Mouse (Mus musculus): ENCODE results near the gene Trim63.
"Not testable (repeated sequence)": the region's sequence is repeated elsewhere in the genome, so short reads cannot be mapped to it uniquely, and the experiment has no call there.

Trim63 gene

DNA sequence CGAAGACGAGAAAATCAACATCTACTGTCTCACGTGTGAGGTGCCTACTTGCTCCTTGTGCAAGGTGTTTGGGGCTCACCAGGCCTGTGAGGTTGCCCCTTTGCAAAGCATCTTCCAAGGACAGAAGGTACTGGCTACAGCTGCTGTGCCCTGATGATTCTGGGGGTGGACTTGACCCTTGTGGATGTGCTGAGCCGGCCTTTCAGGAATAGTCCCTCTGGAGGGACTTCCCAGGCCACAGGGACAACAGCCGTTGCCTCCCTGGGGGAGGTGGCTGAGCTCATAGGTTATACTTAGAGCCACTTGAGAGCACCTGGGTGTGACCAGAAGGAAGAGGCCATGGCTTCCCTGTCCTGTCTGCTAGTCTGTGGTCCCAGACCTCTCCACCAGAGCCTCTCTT, 4.8 kb downstream of the Trim63 start:
- in situ Hi-C loops (cut with MboI; ENCODE audit: low pct_unique_long_range_greater_than_20kb in 1 of 2, low sequenced_read_pairs in 2 of 2, unreplicated experiment in 1 of 2), result loop anchor here (5.0 to 10.0 kb wide), 2 partner anchors 38 to 75 kb away; partner anchors contain the start of gene Pafah2 (in 1 of the 2)

DNA sequence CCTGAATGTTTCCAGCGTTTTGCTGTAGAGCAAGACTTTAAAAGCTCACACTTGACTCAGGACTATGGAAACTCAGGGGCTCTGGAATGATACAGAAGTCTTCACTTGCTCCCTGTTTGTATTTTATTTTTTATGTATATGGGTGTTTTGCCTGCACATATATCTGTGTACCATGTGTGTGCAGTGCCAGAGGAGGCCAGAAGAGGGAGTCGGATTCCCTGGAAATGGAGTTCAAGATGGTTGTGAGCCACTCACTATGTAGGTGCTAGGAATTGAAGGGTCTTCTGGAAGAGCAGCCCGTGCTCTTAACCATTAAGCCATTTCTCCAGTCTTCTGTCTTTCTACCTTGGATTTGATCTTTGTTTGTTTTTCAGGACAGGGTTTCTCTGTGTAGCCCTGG, 6.6 kb downstream of the Trim63 start:
- in situ Hi-C loops (cut with MboI; ENCODE audit: low pct_unique_long_range_greater_than_20kb in 1 of 2, low sequenced_read_pairs in 2 of 2, unreplicated experiment in 1 of 2), result loop anchor here in 1 of 2 experiments (5.0 kb wide), 1 partner anchor 36 kb away; no protein-coding TSS in a partner anchor

DNA sequence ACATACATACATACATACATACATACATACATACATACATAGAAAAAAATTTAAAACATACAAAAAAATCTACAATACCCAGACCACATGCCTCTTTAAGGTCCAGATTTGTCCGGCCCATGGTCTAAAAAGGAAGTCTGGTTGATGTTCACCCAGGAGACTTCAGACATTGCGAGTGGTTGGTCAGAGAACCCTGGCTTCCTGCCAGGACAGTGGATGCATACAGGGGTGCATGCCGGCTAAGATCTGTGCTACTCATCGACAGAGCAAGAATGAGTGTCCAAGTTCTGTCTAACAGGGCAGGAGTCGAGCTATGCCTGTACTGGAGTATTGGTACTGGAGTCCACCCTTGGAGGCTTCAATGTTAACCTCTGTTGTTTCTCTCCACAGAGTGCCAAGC, 9.7 kb downstream of the Trim63 start:
- in situ Hi-C loops (cut with MboI; ENCODE audit: low pct_unique_long_range_greater_than_20kb in 1 of 2, low sequenced_read_pairs in 2 of 2, unreplicated experiment in 1 of 2), result loop anchor here in 1 of 2 experiments (5.0 kb wide), 1 partner anchor 33 kb away; no protein-coding TSS in a partner anchor

DNA sequence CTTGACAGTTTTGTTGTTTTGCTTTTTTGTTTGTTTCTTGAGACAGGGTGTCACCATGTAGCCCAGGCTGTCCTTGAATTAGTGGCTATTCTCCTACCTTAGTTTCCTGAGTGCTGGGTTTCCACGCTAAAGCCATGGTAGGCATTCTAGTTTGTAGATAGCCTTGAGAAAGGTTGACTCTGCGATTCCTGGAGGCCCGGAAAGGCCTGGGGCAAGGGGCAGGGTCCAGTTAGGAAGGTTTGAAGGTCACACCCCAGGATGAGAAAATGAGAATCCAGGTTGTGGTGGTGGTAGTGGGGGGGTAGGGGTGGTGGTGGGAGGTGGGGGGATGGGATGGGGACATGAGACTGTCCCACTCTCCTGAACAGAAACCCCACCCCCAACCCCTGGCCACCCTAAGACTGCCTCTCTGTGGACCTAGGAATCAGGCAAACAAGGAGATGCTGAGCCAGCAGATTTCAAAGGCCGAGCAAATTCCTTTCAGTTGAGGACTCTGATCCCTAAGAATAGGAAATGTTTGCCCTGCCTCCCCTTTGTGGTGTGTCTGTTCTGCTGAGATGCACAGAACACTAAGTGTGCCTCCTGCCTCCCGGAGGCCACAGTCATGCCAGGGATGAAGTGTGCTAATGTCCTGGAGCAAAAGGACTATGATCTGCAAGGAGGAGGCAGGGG, 12.1 kb downstream of the Trim63 start:
- in situ Hi-C loops (cut with MboI; ENCODE audit: low pct_unique_long_range_greater_than_20kb in 1 of 2, low sequenced_read_pairs in 2 of 2, unreplicated experiment in 1 of 2), result no loop called here

DNA sequence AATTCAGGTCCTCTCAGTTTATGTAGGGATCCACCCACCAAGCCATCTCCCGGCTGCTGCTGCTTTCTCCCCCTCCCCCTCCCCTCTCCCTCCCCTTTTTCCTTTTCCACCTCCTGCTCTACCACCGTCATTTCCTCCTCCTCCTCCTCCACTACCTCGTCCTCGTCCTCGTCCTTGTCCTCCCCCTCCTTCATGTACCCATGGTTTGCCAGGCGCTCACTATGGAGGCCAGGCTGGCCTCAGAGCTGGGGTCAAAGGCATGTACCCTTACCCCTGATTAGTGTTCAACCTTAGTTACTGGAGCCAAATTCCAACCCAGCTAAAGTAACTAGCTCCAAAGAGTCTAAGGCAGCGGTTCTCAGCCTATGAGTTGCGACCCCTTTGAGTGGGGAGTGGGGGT, 13.2 kb downstream of the Trim63 start:
- in situ Hi-C loops (cut with MboI; ENCODE audit: low pct_unique_long_range_greater_than_20kb in 1 of 2, low sequenced_read_pairs in 2 of 2, unreplicated experiment in 1 of 2), result no loop called here

DNA sequence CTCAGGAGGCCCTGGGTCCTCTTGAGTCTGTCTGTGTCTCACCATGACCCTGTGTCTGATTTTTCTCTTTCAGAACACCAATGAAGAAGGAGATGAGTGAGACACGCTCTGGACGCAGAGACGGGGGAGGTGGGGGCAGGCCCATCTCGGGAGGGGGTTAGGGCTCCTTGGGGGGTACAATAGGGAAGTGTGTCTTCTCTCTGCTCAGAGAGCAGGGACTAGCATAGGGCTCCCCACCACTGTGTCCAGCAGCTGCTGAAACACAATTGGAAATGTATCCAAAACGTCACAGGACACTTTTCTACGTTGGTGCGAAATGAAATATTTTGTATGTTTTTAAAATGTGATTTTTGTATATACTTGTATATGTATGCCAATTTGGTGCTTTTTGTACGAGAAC, 13.9 kb downstream of the Trim63 start:
- in situ Hi-C loops (cut with MboI; ENCODE audit: low pct_unique_long_range_greater_than_20kb in 1 of 2, low sequenced_read_pairs in 2 of 2, unreplicated experiment in 1 of 2), result no loop called here

DNA sequence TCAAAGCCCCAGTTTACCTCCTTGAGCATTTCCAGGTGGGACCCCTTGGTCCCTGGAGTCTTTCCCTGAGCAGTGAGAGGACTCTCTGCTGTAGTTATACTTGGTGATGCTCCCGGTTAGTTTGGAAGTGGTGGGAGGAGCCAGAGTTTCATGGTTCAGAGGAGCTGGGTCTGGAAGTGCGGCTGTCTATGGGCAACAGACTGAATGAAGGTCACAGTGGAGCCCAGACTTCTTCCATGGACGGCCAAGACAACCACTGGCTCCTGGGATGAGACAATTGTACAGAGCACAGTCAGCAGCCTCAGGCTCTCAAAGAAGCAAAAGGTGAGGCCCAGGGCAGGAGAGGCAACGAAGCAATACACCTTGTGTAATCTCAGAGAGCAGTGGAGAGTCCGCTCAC, 15.4 kb downstream of the Trim63 start:
- in situ Hi-C loops (cut with MboI; ENCODE audit: low pct_unique_long_range_greater_than_20kb in 1 of 2, low sequenced_read_pairs in 2 of 2, unreplicated experiment in 1 of 2), result no loop called here

DNA sequence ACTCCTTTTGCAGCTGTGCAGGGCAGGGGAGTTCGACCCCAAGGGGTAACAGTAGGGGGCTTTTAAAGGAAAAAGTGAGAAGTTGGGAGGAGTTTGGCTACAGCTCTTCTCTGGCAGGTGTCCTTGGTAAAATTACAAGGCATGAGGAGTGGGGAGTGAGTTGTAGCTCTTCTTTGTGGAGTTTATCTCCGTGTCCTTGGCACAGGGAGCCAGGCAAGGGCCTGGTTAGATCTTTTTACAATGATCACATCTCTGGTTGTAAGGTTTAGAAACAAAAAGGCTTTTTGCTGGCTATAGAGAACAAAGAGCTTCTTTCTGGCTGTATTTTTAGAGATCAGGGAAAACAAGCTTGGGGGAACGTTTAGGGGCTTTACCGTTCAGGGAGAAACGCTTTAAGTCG, 26.3 kb downstream of the Trim63 start:
- in situ Hi-C loops (cut with MboI; ENCODE audit: low pct_unique_long_range_greater_than_20kb in 1 of 2, low sequenced_read_pairs in 2 of 2, unreplicated experiment in 1 of 2), result not testable (repeated sequence)

DNA sequence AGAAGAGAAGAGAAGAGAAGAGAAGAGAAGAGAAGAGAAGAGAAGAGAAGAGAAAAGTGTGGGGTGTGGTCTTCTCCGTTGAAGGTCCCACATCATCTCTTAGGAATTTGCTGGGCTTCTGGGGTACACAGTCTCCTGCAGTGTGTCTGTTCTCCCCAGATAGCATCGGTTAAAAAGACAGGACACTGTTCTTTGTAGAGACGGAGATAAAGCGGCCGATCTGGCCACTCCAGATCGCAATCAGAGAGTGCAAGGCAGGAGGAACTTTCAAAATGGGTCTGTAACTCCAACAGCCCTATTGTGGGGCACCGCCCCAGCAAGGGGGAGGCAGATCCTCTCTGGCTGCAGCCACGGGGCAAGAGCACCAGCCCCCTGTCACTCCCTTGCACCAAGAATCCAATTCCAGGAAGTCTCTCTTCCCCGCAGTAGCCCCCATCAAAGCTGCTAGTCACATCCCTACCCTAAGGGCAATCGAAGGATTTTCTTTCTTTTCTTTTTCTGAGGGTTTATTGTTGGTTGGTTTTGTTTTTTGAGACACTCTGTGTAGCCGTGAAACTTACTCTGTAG, 27.4 kb downstream of the Trim63 start:
- in situ Hi-C loops (cut with MboI; ENCODE audit: low pct_unique_long_range_greater_than_20kb in 1 of 2, low sequenced_read_pairs in 2 of 2, unreplicated experiment in 1 of 2), result no loop called here

DNA sequence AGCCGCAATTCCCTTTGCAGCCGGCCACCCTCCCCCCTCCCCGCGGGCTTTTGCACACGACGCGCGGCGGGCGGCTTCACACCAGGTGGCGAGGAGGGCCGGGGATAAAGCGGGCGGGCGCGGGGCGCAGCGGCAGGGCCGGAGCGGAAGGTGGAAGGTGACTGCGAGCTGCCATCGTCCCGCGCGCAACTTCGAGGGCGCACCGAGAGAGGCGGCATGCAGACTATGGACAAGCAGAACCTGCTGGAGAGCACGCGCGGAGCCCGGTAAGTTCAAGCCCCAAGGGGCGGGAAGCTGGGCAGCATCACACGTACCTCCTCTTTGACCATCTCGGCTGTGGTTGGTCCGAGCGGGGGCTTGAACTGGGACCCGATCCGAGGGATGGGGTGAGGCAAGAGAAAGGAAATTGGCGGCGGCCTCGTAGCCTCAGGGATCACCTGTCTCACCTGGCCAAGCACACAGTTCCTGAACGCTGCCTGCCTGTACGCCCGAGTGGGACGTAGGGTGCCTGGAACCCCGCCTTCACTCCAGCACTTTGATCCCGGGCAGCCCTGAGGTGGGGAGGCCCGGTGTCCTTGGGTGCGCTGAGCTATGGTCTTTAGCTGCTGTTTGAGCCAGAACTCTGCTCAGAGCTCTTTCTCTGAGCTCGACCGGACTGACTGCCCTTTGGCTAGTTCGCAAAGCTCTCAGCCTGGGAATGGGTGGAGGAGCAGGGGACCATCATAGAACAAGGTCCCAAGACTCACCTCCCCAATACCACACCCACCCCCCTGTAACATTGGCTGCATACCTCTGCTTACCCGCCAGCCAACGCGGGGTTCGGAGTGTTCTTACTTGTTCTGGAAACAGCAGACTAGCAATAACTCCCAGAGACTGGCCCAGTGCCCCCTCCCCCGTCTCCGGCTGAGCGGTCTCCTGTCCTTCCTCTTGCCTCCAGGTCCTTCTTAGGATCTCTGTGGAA, 28.4 kb downstream of the Trim63 start, which contains the start of gene Slc30a2:
Gene Slc30a2 (plus strand): TSS at position 111 of the 961 bp plus-strand sequence.
- in situ Hi-C loops (cut with MboI; ENCODE audit: low pct_unique_long_range_greater_than_20kb in 1 of 2, low sequenced_read_pairs in 2 of 2, unreplicated experiment in 1 of 2), result no loop called here

DNA sequence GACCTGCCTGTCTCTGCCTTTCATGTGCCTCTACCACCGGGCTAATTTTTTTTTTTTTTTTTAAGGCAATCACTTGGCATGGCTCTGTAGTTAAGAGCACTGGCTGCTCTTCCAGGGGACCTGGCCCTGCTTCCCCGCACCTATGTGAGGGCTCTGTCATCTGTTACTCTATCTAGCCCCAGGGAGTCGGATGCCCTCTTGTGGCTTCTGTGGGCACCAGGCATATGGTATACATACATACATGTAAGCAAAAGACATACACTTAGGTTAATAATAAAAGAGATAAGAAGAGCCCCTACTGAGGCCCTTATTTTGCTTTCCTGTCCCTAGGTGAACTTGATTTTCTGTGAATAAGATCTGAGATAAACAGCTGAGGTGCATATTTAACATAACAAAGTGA, 29.7 kb downstream of the Trim63 start:
- in situ Hi-C loops (cut with MboI; ENCODE audit: low pct_unique_long_range_greater_than_20kb in 1 of 2, low sequenced_read_pairs in 2 of 2, unreplicated experiment in 1 of 2), result no loop called here

DNA sequence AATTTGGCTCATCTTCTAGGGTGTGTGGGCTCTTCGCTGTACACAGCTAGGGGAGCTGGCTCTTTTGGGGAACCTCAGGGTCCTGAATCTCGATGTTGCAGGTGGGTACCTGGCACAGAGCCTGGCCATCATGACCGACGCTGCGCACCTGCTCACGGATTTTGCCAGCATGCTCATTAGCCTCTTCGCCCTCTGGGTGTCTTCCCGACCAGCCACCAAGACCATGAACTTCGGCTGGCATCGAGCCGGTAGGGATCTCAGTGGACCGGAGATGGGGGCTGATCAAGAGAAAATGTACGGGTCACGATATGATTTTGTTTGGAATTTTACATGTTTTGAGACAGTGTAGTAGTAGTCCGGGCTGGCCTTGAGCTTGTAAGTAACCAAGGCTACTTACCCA, 30.9 kb downstream of the Trim63 start:
- in situ Hi-C loops (cut with MboI; ENCODE audit: low pct_unique_long_range_greater_than_20kb in 1 of 2, low sequenced_read_pairs in 2 of 2, unreplicated experiment in 1 of 2), result no loop called here

DNA sequence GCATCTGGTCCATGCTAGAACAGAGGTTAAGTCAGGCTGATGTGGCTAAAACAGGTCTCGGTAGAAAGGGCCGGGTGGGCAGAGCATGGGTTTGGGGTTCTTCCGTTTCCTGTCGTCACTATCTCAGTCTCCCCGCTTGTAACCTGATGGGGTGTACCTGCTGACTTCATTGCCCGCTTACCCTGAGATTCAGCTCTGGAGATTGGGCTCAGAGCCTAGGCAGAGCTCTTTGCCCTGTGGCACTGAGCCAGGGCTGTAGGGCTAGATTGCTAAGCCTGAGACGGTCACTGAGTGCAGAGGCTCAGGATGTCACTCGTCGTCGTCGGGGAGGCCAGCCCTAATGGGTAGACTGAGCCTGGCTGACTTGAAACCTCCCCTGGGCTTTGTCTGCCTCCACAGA, 33.2 kb downstream of the Trim63 start:
- in situ Hi-C loops (cut with MboI; ENCODE audit: low pct_unique_long_range_greater_than_20kb in 1 of 2, low sequenced_read_pairs in 2 of 2, unreplicated experiment in 1 of 2), result no loop called here

DNA sequence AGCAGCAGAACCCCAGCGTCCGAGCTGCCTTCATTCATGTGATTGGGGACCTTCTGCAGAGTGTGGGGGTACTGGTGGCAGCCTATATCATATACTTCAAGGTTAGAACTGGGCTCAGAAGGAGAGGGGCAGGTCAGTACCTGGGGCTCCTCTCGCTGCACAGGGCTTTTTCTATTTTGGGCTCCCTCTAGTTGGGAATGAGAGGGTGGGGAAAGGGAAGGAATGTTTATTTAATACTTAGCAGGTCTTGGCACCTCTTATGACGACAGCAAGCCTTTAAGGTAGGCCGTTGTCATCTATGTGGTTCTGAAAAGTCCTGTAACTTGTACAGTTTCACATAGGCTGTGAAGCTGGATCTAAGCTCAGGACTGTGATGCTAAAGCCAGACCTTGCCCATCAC, 33.6 kb downstream of the Trim63 start:
- in situ Hi-C loops (cut with MboI; ENCODE audit: low pct_unique_long_range_greater_than_20kb in 1 of 2, low sequenced_read_pairs in 2 of 2, unreplicated experiment in 1 of 2), result no loop called here

DNA sequence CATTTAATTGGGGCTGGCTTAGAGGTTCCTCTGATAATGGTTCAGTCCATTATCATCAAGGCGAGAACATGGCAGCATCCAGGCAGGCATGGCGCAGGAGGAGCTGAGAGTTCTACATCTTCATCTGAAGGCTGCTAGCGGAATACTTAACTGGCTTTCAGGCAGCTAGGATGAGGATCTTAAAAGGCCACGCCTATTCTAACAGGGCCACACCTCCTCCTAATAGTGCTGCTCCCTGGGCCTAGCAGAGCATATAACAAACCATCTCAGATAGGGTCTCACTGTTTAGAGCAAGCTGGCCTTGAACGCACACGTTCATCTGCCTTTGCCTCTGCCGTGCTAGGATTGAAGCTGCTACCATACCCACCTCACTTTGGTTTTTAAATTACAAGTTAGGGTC, 34.9 kb downstream of the Trim63 start:
- in situ Hi-C loops (cut with MboI; ENCODE audit: low pct_unique_long_range_greater_than_20kb in 1 of 2, low sequenced_read_pairs in 2 of 2, unreplicated experiment in 1 of 2), result no loop called here

DNA sequence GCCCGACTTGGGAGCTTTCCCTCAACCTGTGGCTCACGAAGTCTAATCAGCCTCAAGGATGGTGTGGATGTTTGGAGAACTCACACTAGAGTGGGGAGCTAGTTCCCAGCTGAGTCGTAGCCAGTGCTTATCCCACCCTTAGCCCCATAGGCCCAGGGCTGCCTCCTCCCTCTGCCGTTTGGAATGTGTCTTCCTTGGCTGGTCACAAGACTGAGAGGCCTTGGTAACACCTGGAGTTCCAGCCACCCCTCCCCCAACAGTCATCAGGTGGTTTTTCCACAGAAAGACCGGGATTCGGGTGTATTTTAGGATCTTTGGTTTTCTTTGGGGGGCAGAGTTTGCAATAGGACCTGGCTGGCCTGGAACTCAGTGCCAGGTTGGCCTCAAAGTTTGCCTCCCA, 35.7 kb downstream of the Trim63 start:
- in situ Hi-C loops (cut with MboI; ENCODE audit: low pct_unique_long_range_greater_than_20kb in 1 of 2, low sequenced_read_pairs in 2 of 2, unreplicated experiment in 1 of 2), result no loop called here

DNA sequence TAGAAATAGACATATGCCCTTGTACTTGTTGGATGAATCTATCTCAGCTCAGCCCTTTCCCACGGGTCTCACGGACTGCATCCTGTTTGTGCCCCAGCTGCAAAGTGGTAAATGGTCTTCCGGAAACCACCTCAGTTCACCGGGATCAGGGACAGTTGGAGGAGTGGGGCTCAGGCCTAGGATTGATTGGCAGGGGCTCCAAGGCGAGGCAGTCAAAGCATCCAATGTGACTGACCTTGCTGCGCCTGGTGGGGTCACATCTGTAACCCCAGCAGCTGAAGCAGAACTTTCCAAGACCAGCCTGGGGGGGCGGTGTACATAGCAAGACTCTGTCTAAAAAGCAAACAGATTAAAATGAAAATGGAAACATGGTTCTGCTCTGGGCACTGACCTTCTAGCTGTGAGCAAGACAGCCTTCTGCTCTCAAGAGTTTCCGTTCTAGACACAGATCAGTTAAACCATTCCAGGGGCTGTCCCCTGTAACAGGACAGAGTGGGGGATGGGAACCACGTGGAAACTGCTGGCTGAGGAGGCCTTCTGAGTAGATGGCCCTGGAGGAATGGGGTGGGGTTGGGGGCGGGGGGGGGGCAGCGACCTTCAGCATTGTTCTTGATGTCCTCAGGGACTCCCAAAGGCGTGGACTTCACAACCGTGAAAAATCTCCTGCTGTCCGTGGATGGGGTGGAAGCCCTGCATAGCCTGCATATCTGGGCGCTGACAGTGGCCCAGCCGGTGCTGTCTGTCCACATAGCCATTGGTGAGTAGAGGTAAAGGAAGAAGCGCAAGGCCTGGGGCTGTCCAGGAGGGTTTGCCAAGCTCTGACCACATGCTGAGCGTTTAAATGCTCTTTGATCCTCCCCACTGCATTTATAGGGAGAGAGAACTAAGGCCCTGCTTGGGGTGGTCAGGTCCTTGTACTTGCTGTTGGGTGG, 36.7 kb downstream of the Trim63 start:
- in situ Hi-C loops (cut with MboI; ENCODE audit: low pct_unique_long_range_greater_than_20kb in 1 of 2, low sequenced_read_pairs in 2 of 2, unreplicated experiment in 1 of 2), result no loop called here

DNA sequence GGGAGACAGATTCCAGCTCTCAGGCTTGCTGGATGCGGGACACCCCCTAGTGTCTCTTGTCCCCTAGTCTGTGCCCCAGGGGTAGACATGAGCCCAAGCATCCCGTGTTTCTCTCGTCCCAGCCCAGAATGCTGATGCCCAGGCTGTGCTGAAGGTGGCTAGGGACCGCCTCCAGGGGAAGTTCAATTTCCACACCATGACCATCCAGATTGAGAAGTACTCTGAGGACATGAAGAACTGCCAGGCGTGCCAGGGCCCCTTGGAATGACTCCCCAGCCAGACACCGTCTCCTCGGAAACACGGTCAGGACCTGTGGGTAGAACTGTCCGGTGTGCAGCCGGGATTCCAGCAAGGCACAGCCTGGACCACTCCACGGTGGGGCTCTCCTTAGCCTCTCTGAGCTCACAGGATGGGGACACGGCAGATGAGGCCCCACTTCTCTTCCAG, 37.4 kb downstream of the Trim63 start:
- in situ Hi-C loops (cut with MboI; ENCODE audit: low pct_unique_long_range_greater_than_20kb in 1 of 2, low sequenced_read_pairs in 2 of 2, unreplicated experiment in 1 of 2), result no loop called here
